Mouse (Mus musculus) duodenum, adult 2 months (tissue): ENCODE measurements around the gene 9530053A07Rik. TPM values are rescaled to one million over a fixed set of nuclear protein-coding genes. Genes with fewer than 3 reads are reported as not detected.

Experiments
- polyA plus RNA-seq: library from polyadenylated mRNA; depleted of rRNA; stranded (reverse); fragments of >200 nt; gene quantifications from 2 replicates; pipeline ENCODE4 v1.2.3, GENCODE M21; 2012; ENCODE audit warnings: low replicate concordance; rRNA removed

Gene 9530053A07Rik
- polyA plus RNA-seq, result 0.05 and 0.14 TPM in 2 replicates

GRCm38 (mm10) chr7:28129166-28129565 lies at the start of gene 9530053A07Rik:
9530053A07Rik (plus strand) TSS chr7:28129466.

GRCm38 (mm10) chr7:28169489-28170422 lies 40.5 kb downstream of the 9530053A07Rik start, which contains the start of gene Fbl:
Fbl (plus strand) TSS chr7:28169710.

GRCm38 (mm10) chr7:28179228-28179627 lies 50.0 kb downstream of the 9530053A07Rik start, which contains the start of gene Dyrk1b:
Dyrk1b (plus strand) TSS chr7:28179469.

Other genes starting within 250 kb of the 9530053A07Rik start
- gene Zfp974, start 200.0 kb upstream of the 9530053A07Rik start, polyA plus RNA-seq, result 0.06 and 0.16 TPM in 2 replicates
- gene Zfp780b, start 150.3 kb upstream of the 9530053A07Rik start, polyA plus RNA-seq, result 0.11 and 0.21 TPM in 2 replicates
- 0.07 and 0.09 TPM in 2 replicates for gene Zfp850, start 115.4 kb upstream of the 9530053A07Rik start, polyA plus RNA-seq
- 57.1 and 64.0 TPM in 2 replicates for gene Psmc4, start 79.4 kb upstream of the 9530053A07Rik start, polyA plus RNA-seq
- 1,470 and 3,417 TPM in 2 replicates for gene Fcgbp, start 58.2 kb upstream of the 9530053A07Rik start, polyA plus RNA-seq
- 11.8 and 16.2 TPM in 2 replicates for gene Fbl, start 40.2 kb downstream of the 9530053A07Rik start, polyA plus RNA-seq
- 35.8 and 47.2 TPM in 2 replicates for gene Dyrk1b, start 50.0 kb downstream of the 9530053A07Rik start, polyA plus RNA-seq
- gene Eid2, start 138.4 kb downstream of the 9530053A07Rik start, polyA plus RNA-seq, result 2.1 and 3.1 TPM in 2 replicates
- gene Eid2b, start 148.3 kb downstream of the 9530053A07Rik start, polyA plus RNA-seq, result 5.6 and 9.5 TPM in 2 replicates
- not detected in 2 replicates for gene Selenov, start 161.7 kb downstream of the 9530053A07Rik start, polyA plus RNA-seq
- gene Dll3, start 172.8 kb downstream of the 9530053A07Rik start, polyA plus RNA-seq, result 0.85 and 2.0 TPM in 2 replicates
- 62.6 and 69.2 TPM in 2 replicates for gene Timm50, start 182.6 kb downstream of the 9530053A07Rik start, polyA plus RNA-seq
- gene Supt5, start 209.3 kb downstream of the 9530053A07Rik start, polyA plus RNA-seq, result 67.1 and 86.1 TPM in 2 replicates
- gene Rps16, start 221.2 kb downstream of the 9530053A07Rik start, polyA plus RNA-seq, result 542 and 682 TPM in 2 replicates
- gene Plekhg2, start 243.1 kb downstream of the 9530053A07Rik start, polyA plus RNA-seq, result 18.5 and 35.5 TPM in 2 replicates